Mouse (Mus musculus) hindbrain, embryonic 14.5 days (tissue): ENCODE results near the gene Nrarp. TPM values are rescaled to one million over a fixed set of nuclear protein-coding genes. Genes with fewer than 3 reads are reported as not detected.

Experiments
- ATAC-seq: fragments of 200-750 bp; cut with Nextera tagmentation; 2 replicates; pipeline ENCODE4 v1.8.0; 2017; ENCODE audit warnings: moderate number of reproducible peaks, mild to moderate bottlenecking, moderate TSS enrichment, moderate library complexity; ENCODE audit not compliant: low FRiP score
- DNase-seq: peaks from one replicate; pipeline ENCODE4 v3.0.0-alpha.2; 2015; ENCODE audit warnings: low spot score
- H3K27ac ChIP-seq: fragments of 300-500 bp; sonication (generic); 2 replicates; pipeline ENCODE4 v1.5.1; 2014; ENCODE audit warnings: mild to moderate bottlenecking, moderate library complexity
- H3K27me3 ChIP-seq: fragments of 300-500 bp; sonication (generic); 2 replicates; pipeline ENCODE4 v1.6.1; 2014; ENCODE audit warnings: mild to moderate bottlenecking, low read length, mixed read lengths; ENCODE audit not compliant: control insufficient read depth, insufficient read depth
- H3K36me3 ChIP-seq: fragments of 300-500 bp; sonication (generic); replicated peaks from 2 replicates; pipeline ENCODE4 v1.6.1; 2014; ENCODE audit not compliant: control insufficient read depth, insufficient read depth
- H3K4me1 ChIP-seq: fragments of 300-500 bp; sonication (generic); replicated peaks from 2 replicates; pipeline ENCODE4 v1.6.1; 2014; ENCODE audit warnings: antibody characterized with exemption, low read length, mixed read lengths; ENCODE audit not compliant: control insufficient read depth, insufficient read depth
- H3K4me2 ChIP-seq: fragments of 300-500 bp; sonication (generic); replicated peaks from 2 replicates; pipeline ENCODE4 v1.6.1; 2014; ENCODE audit warnings: mild to moderate bottlenecking, moderate library complexity
- H3K4me3 ChIP-seq: fragments of 300-500 bp; sonication (generic); replicated peaks from 2 replicates; pipeline ENCODE4 v1.5.1; 2014; ENCODE audit warnings: mild to moderate bottlenecking, low read length
- H3K9ac ChIP-seq: fragments of 300-500 bp; sonication (generic); 2 replicates; pipeline ENCODE4 v1.6.1; 2014
- H3K9me3 ChIP-seq: fragments of 300-500 bp; sonication (generic); 2 replicates; pipeline ENCODE4 v1.6.1; 2016; ENCODE audit warnings: low read length; ENCODE audit not compliant: control insufficient read depth
- WGBS: fragments of 180-500 bp; shearing (Covaris S2); extraction: QIAGEN DNeasy Blood & Tissue Kit; methylation state at CpG from one replicate; pipeline ENCODE4 v1.1.7; 2014; 5-methylcytosine and 5-hydroxymethylcytosine counted together
- polyA plus RNA-seq: library from polyadenylated mRNA; unstranded; fragments of >200 nt; fragmentation: Nextera tagmentation; extraction: Ambion mirVana; gene quantifications from 2 replicates; pipeline ENCODE4 v1.2.1, GENCODE M21; 2014

Nrarp gene
- polyA plus RNA-seq, 1 experiment from 2014 or later: 15.6 TPM

- no peaks in the 10 kb centered on the region for H3K36me3 ChIP-seq
- ATAC-seq: no peak
- no peaks in the 10 kb centered on the region for H3K27me3 ChIP-seq
- peak overlapping the region; percentile 87 for H3K4me2 ChIP-seq
- no peak for DNase-seq
- H3K4me1 ChIP-seq: peaks cover 54% of the 10 kb centered on the region; the same call in 1 of the 2 replicates
- peak overlapping the region; percentile 40 for H3K27ac ChIP-seq
- 25% methylated on average over 15 of the region's 15 CpGs for WGBS
- no peaks in the 10 kb centered on the region for H3K9me3 ChIP-seq
- H3K4me3 ChIP-seq: peak overlapping the region; percentile 59
- H3K9ac ChIP-seq: 0 out of 2 replicates have a peak overlapping the region, but pooled peaks have one; percentile 17
These were observed 866 bp upstream of the Nrarp start for GRCm38 (mm10) chr2:25179566-25180217.

- no peak for DNase-seq
- peak overlapping the region; percentile 59 for H3K4me3 ChIP-seq
- H3K27ac ChIP-seq: peak overlapping the region; percentile 74
- no peaks in the 10 kb centered on the region for H3K36me3 ChIP-seq
- peak overlapping the region; percentile 64 for H3K9ac ChIP-seq
- no peaks in the 10 kb centered on the region for H3K27me3 ChIP-seq
- ATAC-seq: peak; percentile 41
- WGBS: under 1% methylated on average over 95 of the region's 100 CpGs
- H3K4me1 ChIP-seq: peaks cover 53% of the 10 kb centered on the region; the same call in 1 of the 2 replicates
- H3K4me2 ChIP-seq: peak overlapping the region; percentile 87
- H3K9me3 ChIP-seq: no peaks in the 10 kb centered on the region
These were observed 674 bp downstream of the Nrarp start for GRCm38 (mm10) chr2:25180973-25181890.

GRCm38 (mm10) chr2:25181891-25182397, 1.4 kb downstream of the Nrarp start:
- H3K36me3 ChIP-seq: no peaks in the 10 kb centered on the region
- H3K27me3 ChIP-seq: no peaks in the 10 kb centered on the region
- peak overlapping the region; percentile 59 for H3K4me3 ChIP-seq
- no peaks in the 10 kb centered on the region for H3K9me3 ChIP-seq
- 1% methylated on average over 17 of the region's 17 CpGs for WGBS
- no peak for DNase-seq
- peak overlapping the region; percentile 64 for H3K9ac ChIP-seq
- H3K4me1 ChIP-seq: peaks cover 46% of the 10 kb centered on the region; the same call in 1 of the 2 replicates
- H3K4me2 ChIP-seq: peak overlapping the region; percentile 87
- ATAC-seq: no peak
- peak overlapping the region; percentile 74 for H3K27ac ChIP-seq

DNA sequence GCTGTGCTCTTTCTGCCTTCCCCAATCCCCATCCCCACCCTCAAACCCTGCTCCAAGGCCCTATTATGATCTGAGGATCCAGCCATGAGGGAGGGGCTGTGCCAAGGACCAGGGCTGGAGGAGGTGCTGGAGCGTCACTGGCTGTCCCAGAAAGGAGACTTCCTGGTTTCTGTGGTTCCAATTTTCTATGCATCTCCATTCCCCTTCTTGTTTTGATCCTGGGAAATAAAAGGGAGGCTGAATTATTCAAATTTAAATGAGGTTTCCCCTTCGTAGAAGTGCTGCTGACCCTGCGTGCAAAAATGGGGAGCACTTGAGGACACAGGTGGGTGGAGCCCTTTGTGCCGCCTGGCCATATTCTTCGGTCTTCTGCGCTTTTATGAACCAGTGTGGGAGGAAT, 2.1 kb downstream of the Nrarp start:
- H3K4me2 ChIP-seq: peak overlapping the region; percentile 87
- H3K27ac ChIP-seq: no peak overlapping the region; the same call in 1 of the 2 replicates
- ATAC-seq: no peak
- no peak for DNase-seq
- H3K4me3 ChIP-seq: peak overlapping the region; percentile 59
- no peaks in the 10 kb centered on the region for H3K36me3 ChIP-seq
- WGBS: 6% methylated on average over 6 of the region's 6 CpGs
- no peaks in the 10 kb centered on the region for H3K27me3 ChIP-seq
- H3K9ac ChIP-seq: peak overlapping the region; percentile 64
- no peaks in the 10 kb centered on the region for H3K9me3 ChIP-seq
- peaks cover 38% of the 10 kb centered on the region; the same call in 1 of the 2 replicates for H3K4me1 ChIP-seq

DNA sequence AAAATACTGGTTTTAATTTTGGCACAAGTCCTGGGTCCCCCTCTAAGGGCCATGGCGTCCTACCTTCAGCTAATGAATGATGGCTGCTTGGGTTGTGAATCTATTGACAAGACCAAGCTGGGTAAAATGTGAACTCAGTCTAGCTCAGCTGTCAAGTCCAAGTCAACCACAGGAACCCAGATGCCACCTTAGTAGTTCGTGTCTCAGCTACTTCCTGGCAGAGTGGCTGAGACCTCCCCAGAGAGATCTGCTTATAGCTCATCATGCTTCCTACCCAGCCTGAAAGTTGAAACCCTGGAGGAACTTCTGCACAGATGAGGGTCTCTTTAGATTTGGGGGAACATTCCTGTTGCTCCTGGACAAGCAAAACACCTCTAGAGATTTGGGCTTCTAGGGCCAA, 2.8 kb downstream of the Nrarp start:
- DNase-seq (no peak), ATAC-seq (no peak)
- no peaks in the 10 kb centered on the region for H3K36me3 ChIP-seq
- H3K4me1 ChIP-seq: peaks cover 32% of the 10 kb centered on the region; the same call in 1 of the 2 replicates
- H3K9ac ChIP-seq: no peak overlapping the region; the same call in 1 of the 2 replicates
- no peaks in the 10 kb centered on the region for H3K9me3 ChIP-seq
- peak overlapping the region; percentile 59 for H3K4me3 ChIP-seq
- 30% methylated on average over 2 of the region's 2 CpGs for WGBS
- H3K27me3 ChIP-seq: no peaks in the 10 kb centered on the region
- peak overlapping the region; percentile 87 for H3K4me2 ChIP-seq
- no peak overlapping the region for H3K27ac ChIP-seq

DNA sequence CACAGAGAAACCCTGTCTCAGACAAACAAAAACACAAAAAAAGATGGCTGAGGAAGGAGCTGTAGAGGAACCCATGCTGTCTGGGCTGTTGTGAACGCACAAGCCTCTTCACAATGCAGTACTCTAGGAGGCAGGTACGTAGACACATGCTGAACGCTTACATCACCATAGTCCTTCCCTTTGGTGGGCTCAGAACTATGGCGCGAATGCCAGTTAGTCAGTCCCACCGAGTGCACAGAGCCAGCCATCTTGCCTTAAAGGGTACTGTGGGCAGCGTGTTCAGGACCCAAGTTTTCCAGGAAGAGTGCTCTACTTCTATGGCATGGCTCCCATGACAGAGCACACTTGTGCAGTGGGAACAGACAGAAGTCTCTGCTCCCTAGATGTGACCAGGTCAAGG, 3.9 kb downstream of the Nrarp start:
- no peaks in the 10 kb centered on the region for H3K9me3 ChIP-seq
- H3K27me3 ChIP-seq: no peaks in the 10 kb centered on the region
- no peak overlapping the region for H3K27ac ChIP-seq
- no peak overlapping the region for H3K9ac ChIP-seq
- no peak overlapping the region for H3K4me3 ChIP-seq
- 85% methylated on average over 7 of the region's 7 CpGs for WGBS
- peaks cover 30% of the 10 kb centered on the region; the same call in 1 of the 2 replicates for H3K4me1 ChIP-seq
- ATAC-seq (no peak), DNase-seq (no peak)
- H3K36me3 ChIP-seq: no peaks in the 10 kb centered on the region
- H3K4me2 ChIP-seq: peak overlapping the region; percentile 90; the same call in 1 of the 2 replicates

- DNase-seq (peak; percentile 72), ATAC-seq (peak; percentile 74)
- 1% methylated on average over 53 of the region's 64 CpGs for WGBS
- Histone ChIP-seq H3K9me3 (no peaks in the 10 kb centered on the region), H3K4me2 (peak overlapping the region; percentile 90), H3K36me3 (no peaks in the 10 kb centered on the region), H3K27ac (peak overlapping the region; percentile 89), H3K4me1 (peaks cover 22% of the 10 kb centered on the region; the same call in 1 of the 2 replicates), H3K27me3 (no peaks in the 10 kb centered on the region), H3K4me3 (peak overlapping the region; percentile 46), H3K9ac (peak overlapping the region; percentile 71)
These were observed 5.3 kb downstream of the Nrarp start for GRCm38 (mm10) chr2:25185625-25186574.

DNA sequence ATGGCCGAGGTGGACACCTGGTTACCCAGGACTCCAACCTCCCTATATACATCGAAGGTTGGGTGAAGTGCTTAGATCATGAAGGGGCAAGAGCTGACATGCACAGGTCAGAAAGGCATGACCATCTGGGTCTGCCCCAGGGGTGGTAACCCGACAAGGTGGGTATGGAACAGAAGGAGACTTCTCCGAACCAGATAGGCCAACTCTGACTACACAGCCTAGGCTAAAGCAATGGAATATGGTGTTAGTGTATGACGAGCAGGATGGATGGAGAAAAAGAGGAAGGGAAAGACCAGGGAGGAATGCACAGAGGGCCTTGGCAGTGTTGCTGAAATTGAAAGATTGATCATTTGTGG, 6.0 kb downstream of the Nrarp start:
- Histone ChIP-seq H3K9me3 (no peaks in the 10 kb centered on the region), H3K36me3 (no peaks in the 10 kb centered on the region), H3K9ac (peak overlapping the region; percentile 71), H3K4me2 (peak overlapping the region; percentile 90), H3K4me3 (peak overlapping the region; percentile 46), H3K4me1 (peaks cover 17% of the 10 kb centered on the region; the same call in 1 of the 2 replicates), H3K27ac (no peak overlapping the region), H3K27me3 (no peaks in the 10 kb centered on the region)
- no peak; the same call in 1 of the 2 replicates for ATAC-seq
- 28% methylated on average over 5 of the region's 5 CpGs for WGBS
- no peak for DNase-seq
